Mouse (Mus musculus) CH12.LX (cell line): ENCODE data around the gene Trnt1. TPM values are rescaled to one million over a fixed set of nuclear protein-coding genes. Genes with fewer than 3 reads are reported as not detected.

Source experiments
- DNase-seq: peaks from one replicate; pipeline ENCODE4 v3.0.0-alpha.2; 2013; ENCODE audit errors: extremely low read depth
- H3K27ac ChIP-seq: 2 replicates; pipeline ENCODE4 v1.5.1; 2012; ENCODE audit warnings: low read depth, mild to moderate bottlenecking, control low read depth, moderate library complexity; ENCODE audit not compliant: insufficient read depth
- H3K27me3 ChIP-seq: replicated peaks from 2 replicates; pipeline ENCODE3; 2012; ENCODE audit warnings: inconsistent platforms
- H3K36me3 ChIP-seq, 2 experiments: replicated peaks in 1 of 2; 2 replicates each; pipeline versions ENCODE3 to v1.6.1; 2012; ENCODE audit warnings: inconsistent platforms in 1 of 2, low read length in 1 of 2, mild to moderate bottlenecking in 1 of 2, mixed read lengths in 1 of 2, moderate library complexity in 1 of 2; ENCODE audit not compliant: control insufficient read depth in 1 of 2, insufficient read depth in 1 of 2
- H3K4me1 ChIP-seq, 2 experiments: 2 replicates each; pipeline ENCODE4 v1.6.1; 2012; ENCODE audit warnings: inconsistent platforms in 1 of 2, moderate library complexity in 1 of 2; ENCODE audit not compliant: insufficient read depth in 2 of 2, control insufficient read depth in 1 of 2
- H3K4me2 ChIP-seq: 2 replicates; pipeline ENCODE4 v1.6.1; 2012; ENCODE audit warnings: low read depth, mild to moderate bottlenecking, control low read depth; ENCODE audit not compliant: poor library complexity, insufficient read depth, severe bottlenecking
- H3K4me3 ChIP-seq, 3 experiments: fragments of 150-350 bp in 1 of 3; sonication (generic) in 1 of 3; replicated peaks in 1 of 3; 2 replicates each; pipeline versions ENCODE3 to v1.5.1; 2011 to 2012; ENCODE audit warnings: low read depth in 2 of 3, low read length in 2 of 3, mild to moderate bottlenecking in 2 of 3, moderate library complexity in 2 of 3, control low read depth in 1 of 3, improper control_type of control experiment in 1 of 3, inconsistent platforms in 1 of 3, mixed read lengths in 1 of 3; ENCODE audit not compliant: poor library complexity in 1 of 3
- H3K79me2 ChIP-seq: replicated peaks from 2 replicates; pipeline ENCODE4 v1.6.1; 2012; ENCODE audit warnings: mild to moderate bottlenecking, moderate library complexity; ENCODE audit not compliant: control insufficient read depth, poor library complexity, insufficient read depth, severe bottlenecking; ENCODE audit errors: extremely low read depth
- H3K9ac ChIP-seq: 2 replicates; pipeline ENCODE4 v1.6.1; 2012; ENCODE audit warnings: low read depth, mild to moderate bottlenecking, control low read depth, moderate library complexity; ENCODE audit not compliant: insufficient read depth
- H3K9me3 ChIP-seq: replicated peaks from 2 replicates; pipeline ENCODE3; 2012; ENCODE audit warnings: low read length, inconsistent platforms, mixed read lengths
- CHD1 ChIP-seq: IDR thresholded peaks from 2 replicates; pipeline ENCODE4 v1.6.1; 2012; ENCODE audit warnings: low read depth, low read length, improper control_type of control experiment, inconsistent platforms
- CHD2 ChIP-seq: IDR thresholded peaks from 2 replicates; pipeline ENCODE4 v1.6.1; 2011; ENCODE audit warnings: low read length, improper control_type of control experiment
- IRF4 ChIP-seq: IDR thresholded peaks from 2 replicates; pipeline ENCODE4 v1.6.1; 2014; ENCODE audit warnings: low read depth, mild to moderate bottlenecking, inconsistent platforms, low read length, improper control_type of control experiment
- JUN ChIP-seq: IDR thresholded peaks from 2 replicates; pipeline ENCODE4 v1.6.1; 2011; ENCODE audit warnings: low read depth, mild to moderate bottlenecking, low read length, improper control_type of control experiment, moderate library complexity; ENCODE audit not compliant: insufficient read depth
- JUND ChIP-seq: conservative IDR thresholded peaks from 2 replicates; pipeline ENCODE4 v1.6.1; 2011; ENCODE audit warnings: low read depth, low read length, improper control_type of control experiment
- KAT2A ChIP-seq: IDR thresholded peaks from 2 replicates; pipeline ENCODE4 v1.6.1; 2012; ENCODE audit warnings: low read length, improper control_type of control experiment, inconsistent platforms; ENCODE audit not compliant: insufficient replicate concordance
- MAFK ChIP-seq: IDR thresholded peaks from 2 replicates; pipeline ENCODE4 v1.6.1; 2011; ENCODE audit warnings: low read length, improper control_type of control experiment; ENCODE audit not compliant: insufficient replicate concordance
- MAX ChIP-seq: IDR thresholded peaks from 2 replicates; pipeline ENCODE4 v1.6.1; 2011; ENCODE audit warnings: low read length, improper control_type of control experiment
- MAZ ChIP-seq: IDR thresholded peaks from 2 replicates; pipeline ENCODE4 v1.6.1; 2012; ENCODE audit warnings: low read depth, mild to moderate bottlenecking, inconsistent platforms, low read length, improper control_type of control experiment, moderate library complexity
- MEF2A ChIP-seq: IDR thresholded peaks from 2 replicates; pipeline ENCODE4 v1.6.1; 2014; ENCODE audit warnings: low read depth, mild to moderate bottlenecking, inconsistent platforms, low read length, improper control_type of control experiment, borderline replicate concordance
- MYC ChIP-seq: IDR thresholded peaks from 2 replicates; pipeline ENCODE4 v1.6.1; 2011; ENCODE audit warnings: low read depth, mild to moderate bottlenecking, improper control_type of control experiment, low read length
- NELFE ChIP-seq: IDR thresholded peaks from 2 replicates; pipeline ENCODE4 v1.6.1; 2011; ENCODE audit warnings: low read depth, low read length, improper control_type of control experiment
- POLR2A ChIP-seq: IDR thresholded peaks from 2 replicates; pipeline ENCODE4 v1.6.1; 2011; ENCODE audit warnings: low read depth, mild to moderate bottlenecking, improper control_type of control experiment, low read length
- TBP ChIP-seq: conservative IDR thresholded peaks from 2 replicates; pipeline ENCODE4 v1.6.1; 2011; ENCODE audit warnings: low read depth, low read length, improper control_type of control experiment
- TCF12 ChIP-seq: IDR thresholded peaks from 2 replicates; pipeline ENCODE4 v1.6.1; 2014; ENCODE audit warnings: low read depth, mild to moderate bottlenecking, inconsistent platforms, low read length, improper control_type of control experiment
- UBTF ChIP-seq: IDR thresholded peaks from 2 replicates; pipeline ENCODE4 v1.6.1; 2012; ENCODE audit warnings: low read depth, mild to moderate bottlenecking, inconsistent platforms, low read length, improper control_type of control experiment, moderate library complexity
- USF1 ChIP-seq: IDR thresholded peaks from 2 replicates; pipeline ENCODE4 v1.6.1; 2014; ENCODE audit warnings: low read depth, mild to moderate bottlenecking, inconsistent platforms, low read length, improper control_type of control experiment
- USF2 ChIP-seq: conservative IDR thresholded peaks from 2 replicates; pipeline ENCODE4 v1.6.1; 2011; ENCODE audit warnings: low read depth, low read length, improper control_type of control experiment
- ZC3H11A ChIP-seq: IDR thresholded peaks from 2 replicates; pipeline ENCODE4 v1.6.1; 2012; ENCODE audit warnings: low read depth, mild to moderate bottlenecking, inconsistent platforms, low read length, improper control_type of control experiment
- ZNF384 ChIP-seq: IDR thresholded peaks from 2 replicates; pipeline ENCODE4 v1.6.1; 2012; ENCODE audit warnings: low read depth, low read length, improper control_type of control experiment, inconsistent platforms
- dilution Hi-C: fragments of 300-500 bp; cut with MboI; formaldehyde crosslinking; loops from 2 replicates; pipeline ENCODE4 v1.14.3; 2020; ENCODE audit warnings: low sequenced_read_pairs; ENCODE audit not compliant: extremely low pct_unique_long_range_greater_than_20kb, extremely low pct_ligation_motif_present
- in situ Hi-C: fragments of 300-500 bp; cut with MboI; formaldehyde crosslinking; loops from 3 replicates; pipeline ENCODE4 v1.14.3; 2019; ENCODE audit warnings: low sequenced_read_pairs, low pct_ligation_motif_present, low pct_unique_long_range_greater_than_20kb, mixed read lengths
- polyA plus RNA-seq: library from polyadenylated mRNA; unstranded; fragments of >175 nt; gene quantifications from 2 replicates; pipeline ENCODE4 v1.2.1, GENCODE M21; 2012; ENCODE audit warnings: low read depth; ENCODE audit not compliant: insufficient read length
- total RNA-seq, 2 experiments: library from RNA; depleted of rRNA; stranded (reverse); fragments of 300-350 nt in 1 of 2; fragments of >200 nt in 1 of 2; gene quantifications; 2 replicates each; pipeline ENCODE4 v1.2.3; 2012 to 2014

The Trnt1 gene
- total and polyA plus RNA-seq, 3 experiments = 106 to 239 (median 159) TPM

- H3K79me2 ChIP-seq = no peaks in the 10 kb centered on the region
- no peaks in the 10 kb centered on the region for H3K4me1 ChIP-seq
- dilution Hi-C loops = no loop called here
- TF ChIP-seq MYC (no peak), ZC3H11A (no peak), CHD2 (no peak), UBTF (no peak), MAX (no peak), NELFE (no peak), USF2 (no peak), KAT2A (no peak), MAZ (no peak), MEF2A (no peak), MAFK (no peak), JUND (no peak)
- TF ChIP-seq, all 38 proteins: peak for 0
- in situ Hi-C loops = loop anchor here (25.0 kb wide), 1 partner anchor 1242 kb away; the partner anchor contains the start of gene Setmar
- DNase-seq = no peak
- no peaks in the 10 kb centered on the region for H3K36me3 ChIP-seq
- no peak overlapping the region for H3K27ac ChIP-seq
- no peak overlapping the region for H3K4me3 ChIP-seq
- H3K9me3 ChIP-seq = no peaks in the 10 kb centered on the region
- H3K9ac ChIP-seq = no peak overlapping the region
- no peak overlapping the region for H3K4me2 ChIP-seq
- no peaks in the 10 kb centered on the region for H3K27me3 ChIP-seq
These were observed 51.0 kb downstream of the Trnt1 start for GRCm38 (mm10) chr6:106819906-106820305.

DNA sequence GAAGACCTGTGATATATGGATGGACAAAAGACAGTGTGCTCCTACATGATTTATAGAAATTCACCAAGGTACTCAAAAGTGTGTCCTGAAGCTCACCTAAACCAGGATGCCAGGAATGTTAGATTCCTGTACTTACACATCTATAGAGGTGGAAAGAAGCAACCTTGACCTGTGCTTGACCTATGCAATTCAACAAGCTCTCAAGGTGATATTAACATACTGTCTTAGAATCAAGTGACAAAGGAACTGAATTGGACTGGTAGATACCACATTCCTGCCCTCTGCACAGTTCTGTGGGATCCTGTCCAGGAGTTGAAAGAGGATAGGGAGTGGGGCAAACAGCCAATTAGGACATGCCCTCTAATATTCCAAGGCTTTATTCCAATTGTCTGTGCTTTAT is 51.6 kb downstream of the Trnt1 start:
- H3K9ac ChIP-seq = no peak overlapping the region
- in situ Hi-C loops = loop anchor here (25.0 kb wide), 1 partner anchor 1242 kb away; the partner anchor contains the start of gene Setmar
- no peak for TF ChIP-seq JUN
- TF ChIP-seq IRF4 = no peak
- TF ChIP-seq TCF12 = no peak
- TF ChIP-seq ZNF384 = no peak
- TF ChIP-seq TBP = no peak
- no peak for TF ChIP-seq USF1
- TF ChIP-seq CHD1 = no peak
- no peak for TF ChIP-seq POLR2A
- TF ChIP-seq, all 38 proteins: peak for 0
- no peaks in the 10 kb centered on the region for H3K79me2 ChIP-seq
- H3K4me2 ChIP-seq = no peak overlapping the region
- dilution Hi-C loops = no loop called here
- H3K9me3 ChIP-seq = no peaks in the 10 kb centered on the region
- H3K4me3 ChIP-seq = no peak overlapping the region
- no peaks in the 10 kb centered on the region for H3K36me3 ChIP-seq
- no peak overlapping the region for H3K27ac ChIP-seq
- H3K27me3 ChIP-seq = no peaks in the 10 kb centered on the region
- DNase-seq = no peak
- H3K4me1 ChIP-seq = no peaks in the 10 kb centered on the region
